Mouse (Mus musculus): Measurements from ENCODE around the gene Acadm. TPM values are rescaled to one million over a fixed set of nuclear protein-coding genes. Genes with fewer than 3 reads are reported as not detected.
A peak's percentile ranks its signal among the peaks of the same experiment; 100 is the strongest.

Acadm gene
- polyA plus RNA-seq, 1 experiment from 2014 or later: 57.6 TPM

GRCm38 (mm10) chr3:153937116-153937810, 7.2 kb downstream of the Acadm start:
- ATAC-seq (ENCODE audit: low FRiP score, low read depth): no peak
- no peak overlapping the region for H3K9ac ChIP-seq
- no peaks in the 10 kb centered on the region for H3K27me3 ChIP-seq
- WGBS: 92% methylated on average over 17 of the region's 17 CpGs
- H3K4me2 ChIP-seq (replicated peaks): no peak overlapping the region
- peaks cover under 1% of the 10 kb centered on the region; the same call in 1 of the 2 replicates for H3K4me1 ChIP-seq
- no peak overlapping the region for H3K4me3 ChIP-seq
- H3K27ac ChIP-seq: no peak overlapping the region
- no peaks in the 10 kb centered on the region for H3K9me3 ChIP-seq
- peaks cover 71% of the 10 kb centered on the region for H3K36me3 ChIP-seq

- Histone ChIP-seq H3K27me3 (no peaks in the 10 kb centered on the region), H3K4me3 (no peak overlapping the region), H3K36me3 (peaks cover 77% of the 10 kb centered on the region), H3K27ac (no peak overlapping the region), H3K4me1 (no peaks in the 10 kb centered on the region), H3K9ac (no peak overlapping the region), H3K9me3 (no peaks in the 10 kb centered on the region), H3K4me2 (replicated peaks) (no peak overlapping the region)
- no peak for ATAC-seq (ENCODE audit: low FRiP score, low read depth)
- 90% methylated on average over 9 of the region's 9 CpGs for WGBS
Measured at GRCm38 (mm10) chr3:153935878-153936277, 8.6 kb downstream of the Acadm start.

GRCm38 (mm10) chr3:153932461-153932860, 12.0 kb downstream of the Acadm start:
- peaks cover 88% of the 10 kb centered on the region for H3K36me3 ChIP-seq
- H3K27ac ChIP-seq: no peak overlapping the region
- ATAC-seq (ENCODE audit: low FRiP score, low read depth): no peak
- H3K9me3 ChIP-seq: no peaks in the 10 kb centered on the region
- no peak overlapping the region for H3K4me2 ChIP-seq (replicated peaks)
- WGBS: 93% methylated on average over 5 of the region's 5 CpGs
- no peak overlapping the region for H3K9ac ChIP-seq
- no peaks in the 10 kb centered on the region for H3K4me1 ChIP-seq
- no peak overlapping the region for H3K4me3 ChIP-seq
- H3K27me3 ChIP-seq: no peaks in the 10 kb centered on the region

- Histone ChIP-seq H3K9me3 (no peaks in the 10 kb centered on the region), H3K36me3 (peaks cover 81% of the 10 kb centered on the region), H3K4me2 (replicated peaks) (no peak overlapping the region), H3K4me3 (no peak overlapping the region), H3K27me3 (no peaks in the 10 kb centered on the region), H3K9ac (no peak overlapping the region), H3K27ac (no peak overlapping the region), H3K4me1 (no peaks in the 10 kb centered on the region)
- 94% methylated on average over 11 of the region's 11 CpGs for WGBS
- no peak for ATAC-seq (ENCODE audit: low FRiP score, low read depth)
Measured at GRCm38 (mm10) chr3:153929526-153929925, 14.9 kb downstream of the Acadm start.

- Histone ChIP-seq H3K9ac (no peak overlapping the region), H3K4me1 (no peaks in the 10 kb centered on the region), H3K4me3 (no peak overlapping the region), H3K9me3 (no peaks in the 10 kb centered on the region), H3K4me2 (replicated peaks) (no peak overlapping the region), H3K27me3 (no peaks in the 10 kb centered on the region), H3K27ac (no peak overlapping the region), H3K36me3 (peaks cover 72% of the 10 kb centered on the region)
- WGBS: 89% methylated on average over 7 of the region's 7 CpGs
- no peak for ATAC-seq (ENCODE audit: low FRiP score, low read depth)
Measured at GRCm38 (mm10) chr3:153926333-153926732, 18.1 kb downstream of the Acadm start.

- Histone ChIP-seq H3K9me3 (no peaks in the 10 kb centered on the region), H3K4me1 (no peaks in the 10 kb centered on the region), H3K4me3 (no peak overlapping the region), H3K4me2 (replicated peaks) (no peak overlapping the region), H3K27ac (no peak overlapping the region), H3K9ac (no peak overlapping the region), H3K27me3 (no peaks in the 10 kb centered on the region), H3K36me3 (peaks cover 43% of the 10 kb centered on the region)
- ATAC-seq (ENCODE audit: low FRiP score, low read depth): no peak
- 92% methylated on average over 10 of the region's 10 CpGs for WGBS
Measured at GRCm38 (mm10) chr3:153921147-153921910, 23.1 kb downstream of the Acadm start.

- Histone ChIP-seq H3K36me3 (peaks cover 18% of the 10 kb centered on the region), H3K4me3 (no peak overlapping the region), H3K27ac (no peak overlapping the region), H3K4me2 (replicated peaks) (no peak overlapping the region), H3K4me1 (peaks cover 7% of the 10 kb centered on the region), H3K9me3 (no peaks in the 10 kb centered on the region), H3K9ac (no peak overlapping the region), H3K27me3 (no peaks in the 10 kb centered on the region)
- ATAC-seq (ENCODE audit: low FRiP score, low read depth): no peak
- 5% methylated on average over 1 of the region's 1 CpGs for WGBS
Measured at GRCm38 (mm10) chr3:153917200-153917599, 27.2 kb downstream of the Acadm start.

GRCm38 (mm10) chr3:153913510-153914243, 30.8 kb downstream of the Acadm start:
- peak overlapping the region; percentile 94; the same call in 1 of the 2 replicates for H3K27ac ChIP-seq
- peaks cover 26% of the 10 kb centered on the region for H3K36me3 ChIP-seq
- peak overlapping the region; percentile 89 for H3K4me3 ChIP-seq
- H3K4me2 ChIP-seq (replicated peaks): peak overlapping the region; percentile 87
- no peaks in the 10 kb centered on the region for H3K27me3 ChIP-seq
- ATAC-seq (ENCODE audit: low FRiP score, low read depth): no peak
- WGBS: 37% methylated on average over 6 of the region's 6 CpGs
- peak overlapping the region; percentile 74 for H3K9ac ChIP-seq
- no peaks in the 10 kb centered on the region for H3K9me3 ChIP-seq
- peaks cover 39% of the 10 kb centered on the region for H3K4me1 ChIP-seq

- H3K9me3 ChIP-seq: no peaks in the 10 kb centered on the region
- H3K27ac ChIP-seq: peak within 1 kb of the TSS; percentile 94
- WGBS: 1% methylated on average over 65 of the region's 65 CpGs
- peak within 1 kb of the TSS; percentile 97 for H3K9ac ChIP-seq
- peak; percentile 96 for ATAC-seq (ENCODE audit: low FRiP score, low read depth)
- H3K4me2 ChIP-seq (replicated peaks): peak within 1 kb of the TSS; percentile 87
- H3K36me3 ChIP-seq: peaks cover 34% of the 10 kb centered on the region
- peaks cover 47% of the 10 kb centered on the region for H3K4me1 ChIP-seq
- H3K4me3 ChIP-seq: peak within 1 kb of the TSS; percentile 89
- H3K27me3 ChIP-seq: no peaks in the 10 kb centered on the region
Measured at GRCm38 (mm10) chr3:153912546-153913509, 31.6 kb downstream of the Acadm start, which contains the start of gene Rabggtb. TSS of gene Rabggtb (minus strand) at chr3:153913009.

GRCm38 (mm10) chr3:153911882-153912440, 32.5 kb downstream of the Acadm start:
- WGBS: 4% methylated on average over 12 of the region's 12 CpGs
- Histone ChIP-seq H3K27me3 (no peaks in the 10 kb centered on the region), H3K9me3 (no peaks in the 10 kb centered on the region), H3K27ac (0 out of 2 replicates have a peak overlapping the region, but pooled peaks have one; percentile 83), H3K4me2 (replicated peaks) (peak overlapping the region; percentile 87), H3K36me3 (peaks cover 43% of the 10 kb centered on the region), H3K9ac (peak overlapping the region; percentile 97), H3K4me3 (peak overlapping the region; percentile 89), H3K4me1 (peaks cover 48% of the 10 kb centered on the region)
- ATAC-seq (ENCODE audit: low FRiP score, low read depth): no peak
